Mouse (Mus musculus): ENCODE measurements around the gene BC005537. TPM values are rescaled to one million over a fixed set of nuclear protein-coding genes. Genes with fewer than 3 reads are reported as not detected.
A peak's percentile ranks its signal among the peaks of the same experiment; 100 is the strongest.

The BC005537 gene
- total RNA-seq, 2 experiments from 2014 or later = 63.6 to 166 TPM

DNA sequence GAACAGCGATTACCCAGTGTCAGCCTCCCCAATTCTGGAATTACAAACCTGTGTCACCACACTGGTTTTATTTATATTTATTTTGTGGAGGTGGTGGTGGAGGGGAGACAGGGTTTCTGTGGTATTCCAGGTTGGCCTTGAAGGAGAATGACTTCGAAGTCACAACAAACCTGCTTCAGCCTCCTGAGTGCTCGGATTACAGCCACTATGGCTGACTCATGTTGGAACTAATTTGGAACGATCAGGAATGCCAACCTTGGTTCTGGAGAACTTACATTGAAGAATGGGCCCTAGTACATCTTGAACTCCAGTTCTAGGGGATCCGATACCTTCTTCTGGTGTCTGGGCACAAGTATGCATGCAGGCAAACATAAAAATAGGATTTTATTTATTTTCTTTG lies 2.1 kb upstream of the BC005537 start:
- ATAC-seq (replicated peaks; ENCODE audit: poor library complexity, severe bottlenecking) = no peak

DNA sequence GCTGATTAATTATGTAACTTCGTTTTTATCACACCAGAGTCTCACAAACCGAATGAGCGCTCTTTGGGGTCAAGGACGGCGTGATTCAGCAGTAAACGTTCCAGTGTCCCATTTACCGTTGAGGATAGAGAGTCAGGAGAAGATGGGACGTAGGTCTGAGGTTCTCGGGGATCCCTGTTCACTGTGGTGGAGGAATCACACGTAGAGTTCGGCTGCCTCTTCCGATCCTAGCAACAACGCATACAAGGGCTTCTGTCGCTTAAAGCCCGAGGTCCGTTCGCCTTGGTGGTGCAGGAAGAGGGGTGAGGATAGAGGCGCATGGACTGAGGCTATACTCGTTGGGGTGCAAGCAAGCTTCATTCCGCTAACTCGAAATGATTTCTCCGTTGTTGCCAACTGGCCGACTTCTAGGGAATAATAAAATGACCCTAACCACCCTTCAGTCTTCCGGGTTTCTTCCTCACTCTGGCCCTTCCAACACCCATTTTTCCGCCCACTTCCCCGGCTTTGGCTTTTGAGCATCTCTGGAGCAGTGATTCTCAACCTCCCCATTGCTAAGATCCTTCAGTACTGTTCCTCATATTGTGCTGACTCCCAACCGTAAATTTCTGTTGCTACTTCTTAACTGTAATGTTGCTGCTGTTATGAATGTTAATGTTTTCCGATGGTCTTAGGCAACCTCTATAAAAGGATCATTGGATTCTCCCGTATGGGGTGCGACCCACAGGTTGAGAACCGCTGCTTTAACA lies 1.4 kb upstream of the BC005537 start:
- peak; percentile 4 for ATAC-seq (replicated peaks; ENCODE audit: poor library complexity, severe bottlenecking)

DNA sequence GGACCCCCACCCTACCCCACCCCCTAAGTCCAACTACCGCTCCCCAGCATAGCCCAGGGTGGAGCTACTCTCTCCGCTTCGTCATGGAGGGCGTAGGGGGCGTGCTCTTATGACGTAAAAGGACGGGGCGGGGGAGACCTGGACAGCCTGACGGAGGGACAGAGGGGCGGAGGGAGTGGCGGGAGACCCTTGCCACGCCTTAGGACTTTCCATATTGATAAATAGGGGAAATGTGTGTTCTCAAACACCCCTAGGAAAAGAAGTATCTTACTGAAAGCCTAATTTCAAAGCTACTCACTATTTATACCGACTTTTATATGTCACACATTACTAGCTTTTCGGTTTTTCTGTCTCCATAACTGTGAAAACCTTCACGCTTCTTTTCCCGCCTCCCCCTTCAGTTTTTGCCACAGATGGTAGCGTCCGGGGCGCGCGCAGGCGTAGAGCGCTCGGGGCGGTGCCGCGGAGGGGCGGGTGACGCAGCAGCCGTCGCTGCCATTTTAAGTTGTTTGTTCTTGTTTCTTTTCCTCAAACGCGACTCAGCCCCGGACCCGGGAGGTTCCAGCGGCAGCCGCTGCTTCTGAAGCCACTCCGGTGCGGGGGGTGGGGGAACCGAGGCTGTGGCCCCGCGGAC lies 666 bp upstream of the BC005537 start:
- peak; percentile 77 for ATAC-seq (replicated peaks; ENCODE audit: poor library complexity, severe bottlenecking)

DNA sequence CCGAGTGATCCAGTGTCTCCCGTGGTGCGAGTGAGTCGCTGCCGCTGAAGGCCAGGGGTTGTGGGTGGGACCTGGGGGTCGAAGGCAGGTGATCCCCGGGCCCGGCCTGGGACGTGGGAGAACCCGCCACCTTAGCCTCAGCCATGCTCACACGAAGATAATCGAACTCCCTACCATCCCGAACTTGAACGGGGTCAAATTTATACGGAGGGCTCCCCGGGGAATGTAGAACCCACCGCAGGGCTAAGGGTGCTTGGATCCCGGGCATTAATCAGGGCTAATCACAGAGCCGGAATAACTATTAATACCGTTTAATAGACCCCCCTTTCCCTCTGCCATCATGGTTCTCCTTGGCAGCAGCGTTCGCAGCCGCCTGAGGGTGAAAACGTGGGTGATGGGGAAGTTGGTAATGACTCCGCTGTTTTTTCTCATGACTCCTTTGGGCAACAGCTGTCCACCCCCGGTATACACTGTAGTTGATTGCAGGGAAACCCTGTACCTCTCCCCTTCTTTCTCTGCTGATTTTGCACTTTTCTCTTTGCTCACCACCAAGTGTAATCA lies 754 bp downstream of the BC005537 start:
- peak; percentile 40 for ATAC-seq (replicated peaks; ENCODE audit: poor library complexity, severe bottlenecking)

DNA sequence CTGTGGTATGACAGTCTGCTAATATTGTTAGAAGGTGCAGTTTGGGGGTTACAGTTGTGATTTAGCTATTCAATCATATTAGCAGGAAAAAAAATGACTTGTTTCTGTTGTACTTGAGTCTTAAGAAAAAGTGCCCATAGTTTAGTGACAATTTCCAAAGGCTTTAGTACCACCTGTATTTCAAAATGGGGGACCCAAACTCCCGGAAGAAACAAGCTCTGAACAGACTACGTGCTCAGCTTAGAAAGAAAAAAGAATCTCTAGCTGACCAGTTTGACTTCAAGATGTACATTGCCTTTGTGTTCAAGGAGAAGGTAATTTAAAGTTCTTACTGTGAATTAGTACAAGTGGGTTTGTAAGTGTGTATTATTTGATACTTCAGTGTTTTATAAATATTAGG lies 1.7 kb downstream of the BC005537 start:
- ATAC-seq (replicated peaks; ENCODE audit: poor library complexity, severe bottlenecking) = no peak

DNA sequence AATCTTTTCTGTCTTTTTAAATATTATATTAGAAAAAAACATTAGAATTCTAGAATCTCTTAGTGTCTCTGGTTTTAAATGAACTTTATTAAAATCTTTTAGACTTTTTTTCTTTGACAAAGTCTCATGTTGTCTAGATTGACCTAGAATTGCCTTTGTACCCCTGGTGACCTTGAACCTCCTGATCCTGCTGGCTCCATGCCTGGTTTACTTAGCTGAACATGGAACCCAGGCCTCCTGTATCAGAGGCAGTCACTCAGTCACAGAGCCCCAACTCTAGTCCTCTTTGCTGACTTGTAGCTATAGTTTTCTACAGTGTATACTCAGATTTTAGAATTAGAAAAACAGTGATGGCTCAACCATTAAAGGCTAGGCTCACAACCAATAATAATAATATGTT lies 4.6 kb downstream of the BC005537 start:
- ATAC-seq (replicated peaks; ENCODE audit: poor library complexity, severe bottlenecking) = no peak

DNA sequence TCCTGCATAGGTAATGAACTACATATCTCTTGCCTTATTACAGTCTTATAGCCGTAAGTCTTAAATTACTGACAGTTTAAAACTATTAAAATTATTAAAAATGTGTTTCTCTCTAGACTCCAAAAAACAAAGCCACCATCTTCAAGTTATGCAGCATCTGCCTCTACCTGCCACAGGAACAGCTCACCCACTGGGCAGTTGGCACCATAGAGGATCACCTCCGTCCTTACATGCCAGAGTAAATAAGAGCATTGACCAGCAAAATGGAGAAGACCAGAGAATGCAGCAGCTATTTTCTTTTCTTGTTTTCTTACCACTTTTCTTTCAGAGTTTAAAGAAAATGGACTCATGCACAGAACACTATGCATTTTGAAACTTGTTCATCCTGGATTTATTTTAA lies 11.1 kb downstream of the BC005537 start:
- ATAC-seq (replicated peaks; ENCODE audit: poor library complexity, severe bottlenecking) = no peak

DNA sequence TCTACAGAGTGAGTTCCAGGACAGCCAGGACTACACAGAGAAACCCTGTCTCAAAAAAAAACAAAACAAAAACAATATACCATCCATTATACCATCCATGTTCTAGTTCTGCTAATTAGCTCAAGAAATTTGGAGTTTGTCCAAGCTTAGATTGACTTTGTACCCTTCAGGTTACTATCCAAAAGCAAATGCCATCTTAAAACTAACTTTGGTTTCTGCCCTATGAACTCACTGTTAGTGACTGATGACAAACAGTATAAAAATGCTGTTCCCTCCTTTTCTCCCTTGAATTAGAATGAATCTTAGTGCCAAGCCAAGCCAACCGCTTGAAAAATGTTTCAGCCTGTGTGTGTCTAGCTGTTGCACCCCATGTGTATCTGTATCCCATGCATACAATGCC lies 13.2 kb downstream of the BC005537 start:
- ATAC-seq (replicated peaks; ENCODE audit: poor library complexity, severe bottlenecking) = no peak

DNA sequence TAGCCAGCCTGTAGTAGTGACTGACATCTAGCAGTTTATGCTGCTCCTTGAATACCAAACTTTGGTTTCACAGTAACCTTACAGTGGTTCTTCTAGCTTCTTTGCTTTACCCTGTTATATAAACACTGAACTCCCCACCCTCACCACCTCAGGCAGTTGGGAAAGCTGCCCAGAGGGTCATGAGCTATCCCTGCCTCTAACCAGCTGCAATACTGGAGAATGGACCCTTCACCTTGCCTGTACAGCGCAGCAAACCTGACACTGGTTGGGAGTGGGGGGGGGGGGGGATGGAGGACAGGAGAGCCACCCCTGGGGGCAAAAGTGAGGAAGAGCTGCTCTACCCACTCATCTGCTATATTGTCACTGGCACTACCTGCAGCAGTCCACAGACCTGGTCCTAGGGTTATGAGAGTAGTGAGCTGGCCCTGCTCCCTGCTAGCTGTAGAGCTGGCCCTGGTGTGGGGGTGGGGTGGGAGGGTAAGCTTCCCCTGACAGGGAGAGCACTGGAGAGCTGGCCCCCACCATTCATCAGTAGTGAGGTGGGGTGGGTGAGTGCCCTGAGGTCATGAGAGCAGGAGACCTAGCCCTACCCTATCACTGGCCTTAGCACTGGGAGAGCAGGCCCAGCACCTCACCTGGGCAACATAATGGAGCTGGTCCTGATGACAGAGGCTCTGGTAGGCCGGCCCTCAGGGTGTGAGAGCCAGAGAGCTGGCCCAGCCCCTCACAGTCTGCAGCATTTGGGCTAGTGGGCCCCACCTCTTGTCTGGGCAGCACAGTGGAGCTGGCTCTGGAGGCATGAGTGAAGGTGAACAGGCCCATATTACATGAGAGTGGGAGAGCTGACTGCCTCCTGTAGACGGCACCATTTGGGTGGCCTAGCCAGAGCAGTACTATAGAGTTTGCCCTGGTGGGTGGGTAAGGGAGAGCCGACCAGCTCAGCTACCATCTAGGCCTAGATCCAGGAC lies 15.0 kb downstream of the BC005537 start:
- peak; percentile 28 for ATAC-seq (replicated peaks; ENCODE audit: poor library complexity, severe bottlenecking)

DNA sequence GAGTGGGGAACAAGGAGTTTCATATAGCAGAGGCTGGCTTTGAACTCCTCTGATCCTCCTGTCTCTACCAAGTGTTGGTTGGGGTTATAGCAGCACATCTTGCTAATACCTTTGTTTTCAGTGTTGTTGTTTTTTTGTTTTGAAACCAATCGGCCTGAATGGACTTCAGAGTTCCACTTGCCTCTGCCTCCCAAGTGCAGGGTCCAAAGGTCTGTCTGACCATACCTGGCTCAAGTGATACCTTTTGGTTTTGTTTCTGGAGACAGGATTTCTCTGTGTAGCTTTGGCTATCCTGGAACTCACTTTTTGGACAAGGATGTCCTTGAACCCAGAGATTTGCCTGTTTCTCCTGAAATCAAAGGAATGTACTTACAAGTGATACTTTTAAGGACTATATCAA lies 18.5 kb downstream of the BC005537 start:
- ATAC-seq (replicated peaks; ENCODE audit: poor library complexity, severe bottlenecking) = no peak

DNA sequence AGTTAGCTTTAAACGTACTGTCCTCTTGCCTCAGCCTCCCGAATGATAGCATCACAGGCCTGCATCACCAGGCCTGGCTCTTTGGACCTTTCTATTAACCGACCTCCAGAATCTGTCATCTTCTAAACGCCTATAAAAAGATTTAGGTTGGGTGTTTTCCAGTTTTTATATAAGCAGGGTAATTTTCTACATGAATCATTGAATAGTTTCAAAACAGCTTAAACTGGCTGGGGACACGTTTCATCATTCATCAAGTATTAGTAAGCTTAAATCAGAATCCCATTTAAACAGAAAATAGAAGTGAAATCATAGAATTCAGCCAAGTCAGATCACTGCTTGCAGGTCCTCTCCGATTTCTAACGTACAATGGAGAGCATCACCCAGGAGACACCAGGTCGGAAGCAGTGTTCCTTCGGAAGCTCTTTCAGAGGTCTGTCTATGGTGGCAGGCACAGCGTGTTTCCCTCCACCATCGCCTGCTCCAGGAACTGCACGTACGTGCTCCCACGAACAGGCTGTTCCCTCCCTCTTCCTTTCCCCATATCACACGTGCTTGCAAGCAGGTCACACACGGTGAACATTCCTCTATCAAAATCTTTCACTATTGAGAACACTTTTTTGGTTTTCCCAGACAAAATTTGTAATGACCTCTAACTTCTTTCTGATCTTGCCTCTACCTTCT lies 21.3 kb downstream of the BC005537 start:
- no peak for ATAC-seq (replicated peaks; ENCODE audit: poor library complexity, severe bottlenecking)

DNA sequence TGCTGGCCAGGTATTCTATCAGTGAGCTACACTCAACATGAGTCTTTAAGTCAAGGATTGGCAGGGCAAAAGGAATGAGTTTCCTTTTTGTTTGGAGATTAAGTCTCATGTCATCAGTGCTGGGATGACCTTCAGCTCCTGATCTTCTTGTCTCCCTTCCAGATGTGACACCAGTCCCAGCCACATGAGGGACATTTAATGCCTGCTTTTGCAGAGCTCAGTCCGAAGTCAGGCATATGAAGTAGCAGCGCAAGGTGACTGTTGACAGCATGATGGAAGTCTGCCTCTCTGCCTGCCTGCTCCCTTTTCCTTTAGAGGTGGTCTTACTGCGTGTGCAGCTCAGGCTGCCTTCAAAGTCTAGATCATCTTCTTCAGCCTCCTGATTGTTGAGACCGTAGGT lies 23.2 kb downstream of the BC005537 start:
- ATAC-seq (replicated peaks; ENCODE audit: poor library complexity, severe bottlenecking) = no peak

DNA sequence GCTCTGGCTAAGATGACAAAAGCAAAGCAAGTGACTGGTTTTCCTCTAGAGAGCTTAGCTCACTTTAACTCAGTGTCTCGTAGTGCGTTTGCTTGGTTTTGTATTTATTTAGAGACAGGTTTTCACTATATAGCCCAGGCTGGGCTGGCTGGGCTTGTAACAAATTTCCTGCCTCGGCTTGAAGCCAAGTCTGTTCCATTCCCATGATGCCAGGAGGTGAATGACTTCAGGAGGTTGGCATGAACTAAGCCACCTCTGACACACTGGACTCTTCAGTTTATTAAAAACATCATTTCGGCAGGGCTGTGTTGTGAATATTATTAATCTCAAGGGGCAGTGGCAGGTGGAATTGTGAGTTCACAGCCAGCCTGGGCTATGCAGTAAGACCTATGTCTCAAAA lies 24.1 kb downstream of the BC005537 start:
- no peak for ATAC-seq (replicated peaks; ENCODE audit: poor library complexity, severe bottlenecking)

DNA sequence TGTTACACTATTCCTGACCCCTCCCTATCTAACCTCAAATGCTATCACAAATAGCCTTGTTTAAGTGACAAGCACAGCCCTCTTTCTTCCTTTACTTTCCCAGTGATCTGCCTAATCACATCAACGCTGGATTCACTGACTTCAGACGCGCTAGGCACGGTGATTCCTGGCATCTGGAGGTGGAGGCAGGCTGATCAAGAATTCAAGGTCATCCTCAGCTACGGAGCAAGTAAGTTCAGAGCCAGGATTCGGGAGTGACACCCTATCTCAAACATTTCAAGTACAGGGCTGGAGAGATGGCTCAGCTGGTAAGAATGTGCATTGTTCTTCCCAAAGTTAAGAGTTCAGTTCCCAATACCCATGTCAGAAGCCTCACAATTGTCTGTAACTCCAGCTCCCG lies 24.7 kb downstream of the BC005537 start:
- no peak for ATAC-seq (replicated peaks; ENCODE audit: poor library complexity, severe bottlenecking)

DNA sequence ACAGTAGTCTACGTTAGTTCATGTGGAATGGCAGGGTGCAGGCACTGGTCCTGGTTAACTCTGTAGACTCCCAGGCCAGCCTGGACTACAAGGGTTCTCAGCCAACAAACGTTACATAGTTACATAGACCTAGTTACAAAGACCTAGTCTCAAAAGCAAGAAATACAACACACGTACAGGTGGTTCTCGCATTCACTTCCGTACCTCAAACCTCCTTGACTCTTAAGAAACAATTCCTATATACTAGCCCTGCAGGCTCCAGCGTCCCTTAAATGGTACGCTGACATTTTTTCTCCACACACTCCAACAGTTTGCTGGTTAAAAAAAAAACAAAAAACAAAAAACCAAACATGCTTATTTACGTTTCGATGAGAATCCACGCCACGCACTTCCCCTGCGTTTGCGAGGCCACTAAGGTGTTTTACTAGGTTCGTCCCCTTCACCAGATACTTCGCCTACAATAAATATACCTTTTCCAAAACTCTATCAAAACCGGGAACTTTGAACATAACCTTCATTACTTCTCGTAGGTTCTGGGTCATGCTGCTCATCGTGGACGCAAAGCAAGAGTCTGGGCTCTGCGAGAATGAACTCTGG lies 29.4 kb downstream of the BC005537 start:
- no peak for ATAC-seq (replicated peaks; ENCODE audit: poor library complexity, severe bottlenecking)

DNA sequence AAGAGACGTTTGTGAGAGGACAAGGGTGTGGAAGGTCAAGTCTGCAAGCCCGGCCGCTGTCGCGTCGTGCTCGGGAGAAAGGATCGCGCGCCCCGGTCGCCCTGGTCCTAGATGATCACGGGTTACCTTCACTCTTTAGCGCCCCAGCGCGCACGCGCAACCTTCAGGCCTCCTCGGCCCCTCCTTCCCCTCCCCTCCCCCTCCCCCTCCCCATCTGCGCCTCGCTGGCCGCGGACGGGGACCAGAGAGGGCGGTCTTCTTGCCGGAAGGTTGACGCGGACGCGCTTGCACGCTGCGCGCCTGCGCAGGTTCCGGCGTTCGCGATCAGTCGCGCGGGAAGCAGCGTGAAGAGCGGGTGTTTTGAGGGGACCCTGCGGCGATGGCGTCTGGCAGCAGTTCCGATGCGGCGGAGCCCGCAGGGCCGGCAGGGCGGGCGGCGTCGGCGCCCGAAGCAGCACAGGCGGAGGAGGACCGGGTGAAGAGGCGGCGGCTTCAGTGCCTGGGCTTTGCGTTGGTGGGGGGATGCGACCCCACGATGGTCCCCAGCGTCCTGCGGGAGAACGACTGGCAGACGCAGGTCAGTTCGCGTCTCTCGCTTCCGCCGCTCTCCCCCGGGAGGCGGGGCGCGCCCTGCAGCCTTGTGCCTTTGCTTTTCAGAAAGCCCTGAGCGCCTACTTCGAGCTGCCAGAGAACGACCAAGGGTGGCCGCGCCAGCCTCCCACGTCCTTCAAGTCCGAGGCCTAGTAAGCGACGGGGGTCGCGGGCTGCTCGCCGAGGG lies 30.1 kb downstream of the BC005537 start, which contains the start of the genes Acot13 and Tdp2:
Gene Acot13, minus strand, starts transcription at position 188 of the 778 bp plus-strand sequence.
Gene Tdp2, plus strand, starts transcription at position 327 of the 778 bp plus-strand sequence.
- ATAC-seq (replicated peaks; ENCODE audit: poor library complexity, severe bottlenecking) = peak; percentile 94

DNA sequence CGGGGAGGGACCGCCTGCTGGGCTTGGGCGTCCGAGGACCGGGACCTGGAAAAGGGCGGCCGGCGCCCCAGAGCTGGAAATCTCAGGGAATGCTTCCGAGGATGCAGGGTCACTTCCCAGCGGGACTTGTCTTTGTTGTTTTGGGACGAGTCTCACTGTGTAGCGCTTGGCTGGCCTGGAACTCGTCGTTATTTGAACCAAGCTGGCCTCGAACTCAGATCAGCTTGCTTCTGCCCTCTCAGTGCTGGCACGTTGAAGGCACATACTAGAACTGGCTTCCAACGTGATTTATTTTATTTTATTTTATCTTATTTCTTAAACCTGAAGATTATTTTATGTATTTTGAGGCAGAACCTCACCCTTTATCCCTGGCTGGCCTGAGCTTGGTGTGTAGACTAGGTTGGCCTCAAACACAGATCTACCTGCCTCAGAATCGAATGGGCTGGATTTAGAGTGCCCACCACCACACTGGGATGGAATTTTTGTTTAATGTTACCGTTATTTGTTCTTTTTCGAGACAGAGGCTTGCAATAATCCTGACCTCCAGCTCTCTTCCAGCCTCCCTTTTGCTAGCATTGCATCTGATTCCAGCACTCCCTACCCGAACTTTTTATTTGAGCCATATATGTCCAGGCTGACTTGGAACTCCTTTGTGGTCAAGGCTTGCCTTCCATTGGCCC lies 30.8 kb downstream of the BC005537 start:
- ATAC-seq (replicated peaks; ENCODE audit: poor library complexity, severe bottlenecking) = no peak

DNA sequence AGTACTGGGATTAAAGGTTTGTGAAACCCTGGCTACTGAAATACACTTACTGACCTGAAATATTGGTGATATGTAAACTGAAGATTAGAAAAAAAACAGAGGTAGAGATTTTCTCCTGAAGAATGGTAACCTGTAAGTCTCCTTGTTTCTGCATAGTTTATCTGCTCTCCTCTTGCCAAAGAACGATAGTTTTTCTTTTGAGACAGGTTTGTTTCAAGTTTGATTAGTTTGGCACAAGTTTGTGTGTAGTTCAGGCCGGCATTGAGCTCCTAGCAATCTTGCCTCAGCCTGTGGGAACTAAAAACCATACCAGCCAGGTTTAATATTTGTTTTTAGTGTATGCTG lies 31.3 kb downstream of the BC005537 start:
- ATAC-seq (replicated peaks; ENCODE audit: poor library complexity, severe bottlenecking) = no peak
